Mouse (Mus musculus) G1E-ER4 (cell line): Measurements from ENCODE around the gene Patl2. TPM values are rescaled to one million over a fixed set of nuclear protein-coding genes. Genes with fewer than 3 reads are reported as not detected.

ENCODE experiments used
- GATA1 ChIP-seq: IDR thresholded peaks from one replicate; pipeline ENCODE4 v1.8.0; 2012; ENCODE audit warnings: low read length, inconsistent platforms
- polyA plus RNA-seq: library from polyadenylated mRNA; stranded (reverse); fragments of >175 nt; gene quantifications from 2 replicates; pipeline ENCODE4 v1.2.3, GENCODE M21; 2012

Patl2 gene
- polyA plus RNA-seq, 1 experiment, result 0.10 TPM

GRCm38 (mm10) chr2:122194509-122194929 is 8.5 kb upstream of the Patl2 start:
- no peak for TF ChIP-seq GATA1

GRCm38 (mm10) chr2:122191849-122192248 is 5.9 kb upstream of the Patl2 start:
- TF ChIP-seq GATA1, result no peak

GRCm38 (mm10) chr2:122186751-122187150 is 762 bp upstream of the Patl2 start:
- no peak for TF ChIP-seq GATA1

GRCm38 (mm10) chr2:122185086-122185485 is 903 bp downstream of the Patl2 start:
- TF ChIP-seq GATA1, result no peak

DNA sequence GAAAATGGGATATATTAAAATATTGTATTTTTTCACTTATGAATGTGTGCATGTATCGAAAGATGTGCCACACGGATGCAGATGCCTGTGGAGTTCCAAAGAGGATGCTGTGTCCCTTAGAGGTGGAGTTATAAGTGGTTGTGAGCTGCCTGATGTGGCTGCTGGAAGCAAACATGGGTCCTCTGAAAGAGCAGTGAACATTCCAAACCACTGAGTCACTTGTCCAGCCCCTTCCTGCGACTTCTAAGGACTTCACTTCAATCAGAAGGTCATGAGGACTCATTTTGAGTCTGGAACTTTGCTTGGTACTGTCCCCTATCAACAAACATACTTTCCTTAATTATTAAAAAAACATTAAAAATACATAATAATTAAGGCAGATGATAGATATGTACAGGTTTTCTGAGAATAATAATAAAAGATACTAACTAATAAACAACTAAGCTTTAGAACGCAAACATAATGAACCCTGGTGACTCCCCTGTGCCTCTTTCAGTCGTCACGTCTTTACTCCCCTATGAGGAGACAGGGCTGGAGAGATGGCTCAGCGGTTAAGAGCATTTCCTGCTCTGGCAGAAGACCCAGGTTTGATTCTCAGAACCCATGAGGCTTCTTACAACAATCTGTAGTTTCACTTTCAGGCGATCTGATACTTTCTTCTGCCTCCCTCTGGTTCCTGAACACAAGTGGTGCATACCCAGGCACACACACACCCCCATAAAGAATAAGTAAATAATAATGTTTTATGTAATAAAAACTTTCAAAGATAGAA is 5.8 kb downstream of the Patl2 start:
- TF ChIP-seq GATA1, result no peak

- TF ChIP-seq GATA1, result no peak
Measured at GRCm38 (mm10) chr2:122172188-122172587, 13.8 kb downstream of the Patl2 start.

GRCm38 (mm10) chr2:122171292-122171691 is 14.7 kb downstream of the Patl2 start:
- TF ChIP-seq GATA1, result no peak

GRCm38 (mm10) chr2:122164293-122164692 is 21.7 kb downstream of the Patl2 start:
- TF ChIP-seq GATA1, result no peak

DNA sequence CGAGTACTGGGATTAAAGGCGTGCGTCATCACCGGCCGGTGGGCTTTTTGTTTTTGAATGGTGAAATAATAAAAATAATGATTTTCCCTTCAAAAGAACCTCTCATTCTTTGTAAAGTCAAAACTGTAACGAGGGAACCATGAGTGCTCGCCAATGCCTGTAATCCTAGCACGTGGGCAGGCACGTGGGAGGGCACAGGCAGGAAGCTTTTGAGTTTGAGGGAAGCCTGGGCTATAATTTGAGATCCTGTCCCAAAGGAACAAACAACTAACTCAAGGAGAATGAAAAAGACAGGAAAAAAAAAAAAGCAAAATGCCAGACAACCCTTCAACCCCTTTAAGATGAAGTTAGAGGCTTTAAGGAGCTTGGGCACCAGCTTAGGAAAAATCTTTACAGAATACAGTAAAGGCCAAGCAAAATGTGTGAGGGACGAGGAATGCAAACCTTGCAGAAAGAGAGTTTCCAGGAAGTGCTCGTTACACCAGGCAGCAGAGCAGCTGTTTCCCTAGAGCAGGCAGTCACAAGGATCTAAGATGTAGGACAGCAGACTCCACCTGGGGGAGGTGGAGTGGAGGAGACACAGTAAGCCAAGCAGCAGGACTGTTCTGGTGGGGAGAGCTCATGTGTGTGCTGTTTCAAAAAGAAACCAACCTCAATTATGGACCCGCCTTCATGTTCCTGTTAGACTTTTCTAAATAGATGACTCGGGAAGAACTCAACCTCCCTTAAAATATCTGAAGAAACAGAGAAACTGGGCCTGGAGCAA is 22.4 kb downstream of the Patl2 start:
- no peak for TF ChIP-seq GATA1

GRCm38 (mm10) chr2:122162529-122162928 is 23.5 kb downstream of the Patl2 start:
- no peak for TF ChIP-seq GATA1

GRCm38 (mm10) chr2:122161542-122161941 is 24.4 kb downstream of the Patl2 start:
- TF ChIP-seq GATA1, result no peak

GRCm38 (mm10) chr2:122160680-122161079 is 25.3 kb downstream of the Patl2 start, which contains the start of gene Trim69:
Gene Trim69 (plus strand): TSS chr2:122160700.
- no peak for TF ChIP-seq GATA1

DNA sequence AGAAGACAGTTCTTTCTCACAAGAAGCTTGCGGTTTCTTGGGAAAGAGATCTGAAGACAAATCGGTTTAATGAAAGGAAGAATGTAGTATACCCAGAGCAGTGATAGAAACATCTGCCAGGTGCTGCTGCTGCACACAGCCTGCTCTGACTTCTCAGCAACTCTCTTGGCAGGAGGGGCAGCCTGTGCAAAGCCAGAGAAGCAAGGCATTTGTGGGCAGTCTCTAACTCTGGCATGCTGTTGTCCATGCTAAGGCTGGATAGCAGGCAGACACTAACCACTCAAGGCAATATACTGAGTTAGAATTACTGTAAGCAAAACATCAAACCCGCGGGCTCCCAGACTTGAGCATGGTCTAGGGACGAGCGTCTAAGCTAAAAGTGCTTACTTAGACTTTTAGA is 26.3 kb downstream of the Patl2 start:
- TF ChIP-seq GATA1, result no peak

DNA sequence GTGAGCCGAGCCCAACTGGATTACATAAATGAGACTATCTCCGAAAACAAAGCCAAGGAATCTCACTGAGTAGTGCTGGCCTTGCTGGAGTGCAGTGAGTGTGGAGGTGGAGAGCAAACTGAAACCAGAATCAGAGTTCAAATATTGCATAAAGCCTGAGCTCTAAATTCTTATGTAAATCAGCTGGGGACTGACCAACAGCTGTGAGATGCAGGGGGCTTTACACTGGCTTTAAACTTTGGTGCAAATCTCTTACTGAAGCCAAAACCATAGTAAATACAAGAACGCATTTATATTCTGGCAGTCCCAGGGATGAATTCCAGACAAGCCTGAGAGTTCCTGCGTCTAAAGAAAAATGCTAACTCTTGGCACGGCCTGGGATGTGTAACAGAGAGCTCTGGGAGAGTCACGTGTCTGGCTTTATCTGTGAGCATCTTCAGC is 27.6 kb downstream of the Patl2 start:
- TF ChIP-seq GATA1, result no peak

DNA sequence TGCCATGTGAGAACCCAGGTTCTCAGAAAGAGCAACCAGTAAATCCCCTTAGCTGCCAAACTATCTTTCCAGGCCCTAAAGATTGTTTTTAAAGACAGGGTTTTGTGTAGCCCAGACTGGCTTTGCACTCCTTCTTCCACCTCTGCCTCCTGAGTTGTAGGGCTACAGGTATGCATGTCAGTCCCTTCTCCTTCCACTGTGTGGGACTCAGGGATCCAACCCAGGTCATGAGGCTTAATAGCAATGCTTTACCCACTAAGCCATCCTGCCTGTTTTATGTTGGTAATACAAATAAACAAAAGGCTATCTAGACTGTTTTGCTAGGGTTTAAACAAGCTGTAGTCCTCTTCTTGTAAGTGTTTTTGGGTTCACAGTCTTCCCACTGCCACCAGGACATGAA is 28.4 kb downstream of the Patl2 start:
- no peak for TF ChIP-seq GATA1

DNA sequence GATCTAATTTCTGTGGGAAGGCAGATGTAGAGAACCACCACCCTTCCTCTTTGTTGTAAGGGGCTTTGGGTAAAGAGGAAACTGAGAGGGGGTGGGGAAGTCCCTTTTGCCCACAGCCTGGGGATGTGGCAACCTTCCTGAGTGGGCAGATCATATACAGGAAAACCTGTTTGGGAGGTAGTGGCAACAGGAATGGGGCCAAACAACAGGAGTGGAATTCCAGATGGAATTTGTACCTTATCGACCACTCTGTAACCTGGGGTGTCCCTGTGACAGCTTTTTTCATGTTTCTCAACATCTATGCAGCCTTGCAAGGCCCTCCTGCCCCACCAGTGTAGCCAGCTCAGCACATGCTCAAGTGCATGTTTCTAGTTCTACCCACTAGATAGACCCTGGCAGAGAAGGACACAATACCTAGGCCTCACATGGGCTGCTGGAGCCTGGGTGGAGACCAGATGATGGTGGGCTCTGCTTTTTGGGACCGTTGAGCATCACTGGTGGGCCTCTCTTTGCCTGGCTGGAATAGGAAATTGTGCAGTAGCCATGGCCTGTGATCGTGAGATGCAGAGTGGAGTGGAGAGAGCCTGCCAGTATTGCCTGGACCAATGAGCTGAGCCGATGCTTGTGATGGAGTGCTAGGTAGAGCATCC is 29.8 kb downstream of the Patl2 start:
- no peak for TF ChIP-seq GATA1

DNA sequence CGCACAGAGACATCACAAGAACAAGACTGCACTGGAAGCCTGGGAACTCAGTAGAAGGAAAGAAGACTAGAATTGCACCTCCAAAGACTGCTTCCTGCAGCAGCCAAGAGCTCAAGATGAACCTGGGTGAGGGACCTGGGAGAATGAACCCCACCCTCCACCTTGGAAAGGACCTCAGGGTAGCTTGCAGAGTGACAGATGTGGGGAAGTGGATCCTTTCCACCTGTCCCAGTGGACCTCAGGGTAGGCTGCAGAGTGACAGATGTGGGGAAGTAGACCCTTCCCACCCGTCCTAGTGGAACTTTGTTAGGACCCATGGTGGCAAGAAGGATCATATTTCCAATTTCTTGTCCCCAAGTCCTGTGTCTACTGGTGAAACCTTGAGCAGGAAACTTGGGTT is 30.7 kb downstream of the Patl2 start:
- TF ChIP-seq GATA1, result no peak
